Mouse (Mus musculus) embryonic fibroblast, embryonic 13.5 days (primary cell): ENCODE results near the gene Mcoln3.

ENCODE experiments used
- CTCF ChIP-seq: IDR thresholded peaks from 2 replicates; pipeline ENCODE4 v1.5.1; 2011; ENCODE audit warnings: mild to moderate bottlenecking, control low read depth, low read length, moderate library complexity, borderline replicate concordance; ENCODE audit not compliant: insufficient read depth
- POLR2A ChIP-seq: IDR thresholded peaks from 2 replicates; pipeline ENCODE4 v1.6.1; 2011; ENCODE audit warnings: low read depth, mild to moderate bottlenecking, control low read depth, low read length, moderate library complexity

DNA sequence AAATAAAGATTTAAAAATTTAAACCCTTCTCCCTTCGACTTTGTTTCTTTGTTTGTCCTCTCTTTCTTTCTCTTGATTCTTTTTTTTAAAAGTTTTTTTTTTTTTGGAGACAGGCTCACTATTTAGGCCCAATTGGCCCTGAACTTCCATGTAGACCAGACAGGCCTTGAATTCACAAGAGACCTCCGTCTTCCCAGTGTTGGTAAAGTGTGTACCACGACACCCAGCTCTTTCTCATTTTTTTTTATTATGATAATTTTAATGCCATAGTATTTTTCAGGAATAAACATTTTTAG is 4.8 kb downstream of the Mcoln3 start:
- TF ChIP-seq POLR2A (no peak), CTCF (no peak)
